Mouse (Mus musculus) left cerebral cortex, postnatal 36 days (tissue): Measurements from ENCODE around the gene Tns3. TPM values are rescaled to one million over a fixed set of nuclear protein-coding genes. Genes with fewer than 3 reads are reported as not detected.

Source experiments
- DNase-seq, 2 experiments: peaks; one replicate each; pipeline ENCODE4 v3.0.0; 2021 to 2022; ENCODE audit warnings: low spot score in 2 of 2, mixed read lengths in 1 of 2
- intact Hi-C: fragments of 180-260 bp; cut with DNase I; formaldehyde crosslinking; loops from one replicate; pipeline ENCODE4 v1.15.1; 2025
- total RNA-seq, 2 experiments: library from RNA; stranded (reverse); gene quantifications; 2 replicates each; pipeline ENCODE4 v1.2.3; 2021

Tns3 gene
- total RNA-seq, 2 experiments from 2014 or later = 36.9 to 39.4 TPM

- intact Hi-C loops = no loop called here
- no peak for DNase-seq
These were observed 10.5 kb downstream of the Tns3 start for GRCm38 (mm10) chr11:8653800-8654295.

GRCm38 (mm10) chr11:8652792-8653645, 11.3 kb downstream of the Tns3 start:
- peak in 1 of 2 experiments; percentile 32 for DNase-seq
- intact Hi-C loops = no loop called here

DNA sequence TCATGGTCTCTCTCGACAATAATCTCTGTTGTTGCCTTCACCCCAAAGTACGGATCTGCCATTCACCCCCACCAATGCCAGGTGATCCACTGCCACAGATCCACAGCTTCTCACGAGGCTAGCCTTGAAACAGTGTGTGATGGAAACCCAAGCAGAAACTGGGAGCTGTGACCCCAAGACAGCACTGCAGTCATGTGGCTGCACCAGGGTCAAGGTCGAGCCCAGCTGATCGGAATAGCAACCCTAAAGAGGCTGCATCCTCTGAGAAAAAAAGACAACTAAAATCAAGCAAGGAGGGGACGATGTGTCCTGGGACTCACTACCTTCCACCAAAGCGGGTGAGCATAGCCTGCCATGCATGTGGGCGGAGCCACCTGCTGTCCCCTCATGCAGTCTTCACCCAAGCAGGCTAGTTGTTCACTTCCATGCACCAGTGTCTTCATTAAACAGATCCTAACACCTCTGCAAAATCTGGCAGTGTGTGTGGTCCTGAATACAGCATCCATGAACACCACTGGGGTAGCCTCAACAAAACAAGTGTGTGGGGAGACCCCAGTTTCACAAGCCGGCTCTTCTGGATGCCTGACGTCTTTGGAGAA, 12.1 kb downstream of the Tns3 start:
- intact Hi-C loops = no loop called here
- no peak for DNase-seq

GRCm38 (mm10) chr11:8651448-8652035, 12.8 kb downstream of the Tns3 start:
- intact Hi-C loops = no loop called here
- no peak for DNase-seq

DNA sequence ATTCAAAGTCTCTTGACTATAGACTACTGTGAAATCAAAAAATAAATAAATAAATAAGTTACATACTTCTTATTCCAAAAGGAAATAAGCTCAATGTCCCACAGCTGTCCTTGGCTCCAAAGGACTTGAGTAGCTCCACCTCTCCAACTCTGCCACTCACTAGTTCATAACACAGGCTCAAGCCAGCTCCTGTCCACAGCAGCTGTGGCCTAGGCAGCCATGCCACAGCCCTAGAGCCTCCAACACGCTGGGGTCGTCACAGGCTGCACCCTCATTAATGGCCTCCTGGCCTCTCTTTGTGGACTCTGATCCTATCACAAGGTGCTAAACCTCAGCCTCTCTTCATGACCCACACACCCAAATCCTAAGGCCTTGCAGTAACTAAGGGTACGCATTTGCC, 18.7 kb downstream of the Tns3 start:
- intact Hi-C loops = no loop called here
- no peak for DNase-seq

- DNase-seq = no peak
- intact Hi-C loops = no loop called here
These were observed 20.1 kb downstream of the Tns3 start for GRCm38 (mm10) chr11:8644272-8644671.

DNA sequence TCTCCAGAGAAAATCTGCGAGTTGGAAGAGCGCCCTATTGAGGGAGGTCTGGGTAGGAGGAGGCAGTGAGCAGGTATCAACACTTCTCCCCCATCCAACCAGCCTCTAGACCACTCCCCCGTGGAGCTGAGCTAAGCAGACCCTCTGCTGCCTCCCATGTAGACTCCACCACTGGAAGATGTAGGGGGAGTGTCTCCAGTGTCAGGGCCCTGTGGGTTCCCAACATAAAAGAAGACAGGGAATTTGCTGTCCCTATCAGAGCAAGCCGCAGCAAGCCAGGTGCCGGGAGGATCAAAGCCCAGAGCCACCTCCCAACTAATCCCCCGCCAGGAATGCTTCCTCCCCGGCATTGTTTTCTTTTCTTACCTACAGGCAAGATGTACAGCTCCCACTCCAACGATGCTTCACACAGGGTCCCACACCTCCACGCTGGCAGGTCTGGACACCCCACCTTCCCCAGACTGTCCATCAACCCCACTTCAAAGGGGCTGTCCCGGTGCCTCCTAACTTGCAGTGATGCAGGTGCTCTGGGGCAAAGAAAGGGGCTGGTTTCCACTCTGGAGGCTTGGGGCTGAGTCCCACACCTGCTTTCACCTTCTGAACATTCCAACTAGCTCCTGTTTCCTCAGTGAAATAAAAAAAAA, 22.6 kb downstream of the Tns3 start:
- intact Hi-C loops = no loop called here
- no peak for DNase-seq

- DNase-seq = no peak
- intact Hi-C loops = no loop called here
These were observed 24.6 kb downstream of the Tns3 start for GRCm38 (mm10) chr11:8639726-8640125.

DNA sequence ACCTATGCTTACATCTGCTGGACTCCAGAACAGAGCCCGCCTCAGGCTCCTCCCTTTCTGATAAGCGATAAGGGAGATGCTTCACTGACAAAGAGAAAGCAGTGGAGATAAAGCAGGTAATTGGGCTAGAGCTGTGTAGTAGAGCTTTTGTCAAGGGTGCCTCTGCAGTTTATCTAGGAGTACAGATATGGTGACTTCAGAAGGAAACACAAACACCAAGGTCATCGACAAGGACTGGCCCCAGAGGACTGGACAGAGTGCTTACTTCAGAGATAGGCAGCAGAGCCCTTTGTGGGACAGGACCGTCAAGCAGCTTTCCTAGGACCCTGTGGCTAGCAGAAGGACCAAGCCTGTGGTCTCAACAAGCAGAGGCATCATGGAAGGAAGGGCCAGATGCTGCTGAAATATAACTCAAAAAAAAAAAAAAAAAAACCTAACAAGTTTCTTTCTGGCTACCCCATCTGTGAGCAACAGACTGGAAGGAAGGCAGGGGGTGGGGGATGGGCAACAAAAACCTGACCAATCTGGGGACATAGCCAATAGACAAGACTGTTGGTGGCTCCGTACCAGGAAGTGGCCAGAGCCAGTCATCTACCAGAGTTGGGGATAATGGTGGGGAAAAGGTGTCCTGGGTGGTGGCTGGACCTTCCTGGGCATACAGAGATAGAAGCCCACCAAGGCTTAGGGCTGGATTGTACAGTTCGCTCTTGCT, 25.2 kb downstream of the Tns3 start:
- intact Hi-C loops = no loop called here
- no peak for DNase-seq

DNA sequence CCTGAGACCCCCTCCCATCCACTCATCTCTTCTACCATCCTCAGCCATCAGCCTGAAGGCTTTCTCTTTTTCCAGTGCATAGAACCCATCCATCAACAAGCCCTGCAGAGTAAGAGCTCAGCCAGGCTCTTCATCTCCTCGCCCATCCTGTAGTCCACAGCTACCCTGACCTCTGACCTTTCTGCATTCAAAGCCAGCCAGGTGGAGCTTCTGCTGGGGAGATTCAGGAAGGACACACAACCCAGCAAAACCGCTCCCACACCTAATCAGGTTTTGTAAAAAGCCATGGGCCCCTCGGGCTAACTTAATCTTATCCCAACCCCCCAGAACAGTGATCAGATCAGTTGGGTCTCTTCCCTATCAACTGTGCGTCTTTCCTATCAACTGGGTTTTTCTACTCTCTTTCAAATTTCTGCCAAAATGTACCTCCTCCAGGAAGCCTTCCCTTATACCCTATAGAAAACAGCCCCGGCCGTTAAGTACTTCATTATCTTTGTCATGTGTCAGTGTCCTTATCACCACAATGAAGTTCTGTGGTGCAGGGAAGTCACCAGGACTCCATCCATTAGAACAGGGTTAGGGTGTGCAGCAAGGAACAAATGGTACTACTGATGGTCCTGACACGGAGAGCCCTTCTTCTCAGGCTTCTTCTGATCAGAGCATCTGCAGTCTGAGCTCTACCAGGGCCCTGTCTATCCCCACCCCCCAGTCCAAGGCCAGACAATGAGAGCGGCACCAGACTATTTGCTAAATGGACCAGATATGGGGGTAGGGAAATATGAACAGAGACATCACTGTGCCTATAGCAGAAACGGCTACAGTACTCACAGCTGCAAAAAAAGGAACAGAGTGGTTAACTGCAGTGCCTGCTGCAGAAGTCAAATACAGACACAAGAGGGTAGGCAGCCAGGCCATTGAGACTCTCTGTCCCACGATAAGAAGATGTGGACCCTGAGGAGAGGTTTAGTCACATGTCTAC, 26.6 kb downstream of the Tns3 start:
- intact Hi-C loops = no loop called here
- no peak for DNase-seq

GRCm38 (mm10) chr11:8636680-8637079, 27.7 kb downstream of the Tns3 start:
- no peak for DNase-seq
- intact Hi-C loops = no loop called here

- no peak for DNase-seq
- intact Hi-C loops = no loop called here
These were observed 28.6 kb downstream of the Tns3 start for GRCm38 (mm10) chr11:8635778-8636177.

DNA sequence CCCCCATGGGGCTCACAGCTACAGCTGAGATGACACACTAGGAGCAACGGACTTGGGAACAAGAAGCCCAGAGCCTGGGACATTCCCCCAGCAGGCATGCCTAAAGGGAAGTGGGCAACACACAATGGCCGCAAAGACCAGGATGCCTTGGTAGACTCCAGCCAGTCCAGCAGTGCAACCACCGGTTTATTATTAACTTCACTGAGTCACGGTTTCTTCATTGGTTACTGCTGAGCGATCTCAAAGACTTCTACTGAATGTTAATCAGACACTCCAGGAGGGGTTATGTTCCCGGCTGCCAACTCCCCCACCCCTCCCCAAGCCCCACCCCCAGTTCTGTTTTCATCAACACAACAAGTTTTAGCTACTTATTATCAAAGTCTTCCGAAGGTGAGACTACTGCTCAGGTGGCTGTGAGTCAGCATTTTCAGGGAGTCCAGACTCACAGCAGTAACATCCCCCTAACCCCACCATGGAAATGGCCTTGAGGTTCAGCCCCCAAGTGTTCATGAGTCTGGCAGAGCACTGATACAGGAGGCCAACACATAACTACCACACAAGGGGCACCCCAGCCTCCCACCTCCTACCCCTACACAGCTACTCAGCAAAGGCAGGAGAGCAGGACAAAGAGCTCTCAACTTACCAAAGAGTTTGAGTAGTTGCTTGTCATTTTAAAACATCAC, 29.5 kb downstream of the Tns3 start:
- no peak for DNase-seq
- intact Hi-C loops = no loop called here

DNA sequence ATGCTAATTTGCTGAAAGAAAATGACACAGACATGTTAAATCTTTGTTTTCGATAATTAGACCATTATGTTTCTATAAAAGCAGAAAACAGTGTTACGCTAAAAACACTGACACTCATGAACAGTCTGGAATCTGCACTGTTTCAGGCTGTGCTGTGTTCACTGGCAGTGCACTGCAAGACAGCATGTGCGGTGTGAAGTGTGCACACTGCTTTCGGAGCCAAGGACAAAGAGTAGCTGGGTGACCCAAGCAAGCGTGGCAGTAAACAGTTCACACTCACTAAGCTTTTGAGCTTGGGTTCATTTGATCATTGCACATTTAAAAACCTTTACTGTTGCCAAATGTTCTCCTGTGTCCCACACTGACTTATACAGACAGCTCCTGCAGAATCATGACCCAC, 32.2 kb downstream of the Tns3 start:
- DNase-seq = no peak

DNA sequence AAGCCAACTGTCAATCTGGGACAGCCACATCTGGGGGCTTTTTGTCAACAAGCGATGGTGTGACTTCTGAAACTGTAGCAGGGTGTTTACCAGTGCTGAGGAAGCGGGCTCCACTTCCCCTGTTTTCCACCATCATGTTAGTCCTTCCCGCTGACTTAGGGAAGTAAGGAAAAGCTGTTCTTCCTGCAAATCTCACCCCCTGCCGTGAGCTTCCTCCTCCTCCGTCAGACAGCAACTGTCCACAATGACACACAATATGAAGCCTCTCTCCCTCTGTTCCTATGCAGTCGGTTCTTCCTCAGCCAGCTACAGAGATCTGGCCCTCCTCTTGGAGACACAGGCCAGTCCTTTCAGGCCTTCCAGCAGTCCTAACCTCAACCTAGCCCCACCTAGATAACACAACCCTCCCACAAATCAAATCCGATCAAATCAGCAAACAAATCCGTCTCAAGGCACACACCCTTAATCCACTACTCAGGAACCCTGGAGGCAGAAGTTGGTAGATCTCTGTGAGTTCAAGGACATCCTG, 34.4 kb downstream of the Tns3 start:
- DNase-seq = no peak
- intact Hi-C loops = no loop called here

More for the DNA sequence above, 32.2 kb downstream of the Tns3 start:
- intact Hi-C loops = no loop called here

GRCm38 (mm10) chr11:8629326-8629725, 35.0 kb downstream of the Tns3 start:
- intact Hi-C loops = no loop called here
- no peak for DNase-seq

GRCm38 (mm10) chr11:8628846-8629253, 35.5 kb downstream of the Tns3 start:
- no peak for DNase-seq
- intact Hi-C loops = no loop called here

GRCm38 (mm10) chr11:8627156-8627555, 37.2 kb downstream of the Tns3 start:
- intact Hi-C loops = no loop called here

More at GRCm38 (mm10) chr11:8627156-8627555, 37.2 kb downstream of the Tns3 start:
- DNase-seq = no peak
